Mouse (Mus musculus) thymus, postnatal 4 days (tissue): ENCODE data around the gene Fchsd2.

Source experiments
- DNase-seq: peaks from one replicate; pipeline ENCODE4 v3.0.0; 2021

Fchsd2 gene

GRCm38 (mm10) chr7:101321218-101321827 lies 228.7 kb downstream of the Fchsd2 start:
- DNase-seq: peak; percentile 64

GRCm38 (mm10) chr7:101323141-101323594 lies 230.5 kb downstream of the Fchsd2 start:
- no peak for DNase-seq

GRCm38 (mm10) chr7:101324142-101324962 lies 231.7 kb downstream of the Fchsd2 start:
- DNase-seq: no peak

- DNase-seq: no peak
Observed at GRCm38 (mm10) chr7:101326006-101326405, 233.3 kb downstream of the Fchsd2 start.

GRCm38 (mm10) chr7:101327263-101327662 lies 234.6 kb downstream of the Fchsd2 start:
- no peak for DNase-seq

- no peak for DNase-seq
Observed at GRCm38 (mm10) chr7:101327786-101328185, 235.1 kb downstream of the Fchsd2 start.

- no peak for DNase-seq
Observed at GRCm38 (mm10) chr7:101328621-101329158, 236.0 kb downstream of the Fchsd2 start.

- DNase-seq: no peak
Observed at GRCm38 (mm10) chr7:101329606-101330005, 236.9 kb downstream of the Fchsd2 start.

- no peak for DNase-seq
Observed at GRCm38 (mm10) chr7:101330074-101330840, 237.6 kb downstream of the Fchsd2 start.

GRCm38 (mm10) chr7:101330841-101331173 lies 238.1 kb downstream of the Fchsd2 start:
- DNase-seq: no peak

GRCm38 (mm10) chr7:101332045-101332831 lies 239.6 kb downstream of the Fchsd2 start:
- no peak for DNase-seq
